Mouse (Mus musculus) limb, embryonic 12.5 days (tissue): ENCODE data around the gene Kcna7. TPM values are rescaled to one million over a fixed set of nuclear protein-coding genes. Genes with fewer than 3 reads are reported as not detected.
"Not testable (repeated sequence)": the region's sequence is repeated elsewhere in the genome, so short reads cannot be mapped to it uniquely, and the experiment has no call there.

Source experiments
- ATAC-seq: fragments of 200-750 bp; cut with Nextera tagmentation; 2 replicates; pipeline ENCODE4 v1.8.0; 2017; ENCODE audit warnings: low read depth, moderate TSS enrichment; ENCODE audit not compliant: insufficient number of reproducible peaks, insufficient read depth, low FRiP score, low TSS enrichment
- H3K27ac ChIP-seq: fragments of 300-500 bp; sonication (generic); 2 replicates; pipeline ENCODE4 v1.5.1; 2016; ENCODE audit warnings: mild to moderate bottlenecking, moderate library complexity
- H3K27me3 ChIP-seq: fragments of 300-500 bp; sonication (generic); 2 replicates; pipeline ENCODE4 v1.6.1; 2016; ENCODE audit warnings: mild to moderate bottlenecking, moderate library complexity
- H3K36me3 ChIP-seq: fragments of 300-500 bp; sonication (generic); 2 replicates; pipeline ENCODE4 v1.6.1; 2016; ENCODE audit warnings: mild to moderate bottlenecking, moderate library complexity
- H3K4me1 ChIP-seq: fragments of 300-500 bp; sonication (generic); replicated peaks from 2 replicates; pipeline ENCODE4 v1.6.1; 2016
- H3K4me2 ChIP-seq: fragments of 300-500 bp; sonication (generic); 2 replicates; pipeline ENCODE4 v1.6.1; 2016; ENCODE audit warnings: mild to moderate bottlenecking, moderate library complexity
- H3K4me3 ChIP-seq: fragments of 300-500 bp; sonication (generic); replicated peaks from 2 replicates; pipeline ENCODE4 v1.5.1; 2016; ENCODE audit warnings: mild to moderate bottlenecking
- H3K9ac ChIP-seq: fragments of 300-500 bp; sonication (generic); replicated peaks from 2 replicates; pipeline ENCODE4 v1.6.1; 2016; ENCODE audit warnings: mild to moderate bottlenecking, moderate library complexity
- H3K9me3 ChIP-seq: fragments of 300-500 bp; sonication (generic); 2 replicates; pipeline ENCODE4 v1.6.1; 2016; ENCODE audit warnings: mild to moderate bottlenecking, moderate library complexity
- WGBS: fragments of 180-500 bp; shearing (Covaris S2); methylation state at CpG from one replicate; pipeline ENCODE4 v1.1.7; 2016; 5-methylcytosine and 5-hydroxymethylcytosine counted together
- polyA plus RNA-seq: library from polyadenylated mRNA; unstranded; fragments of >200 nt; fragmentation: Nextera tagmentation; extraction: Ambion mirVana; gene quantifications from 2 replicates; pipeline ENCODE4 v1.2.1, GENCODE M21; 2016

Kcna7 gene
- 0.13 and 0.18 TPM in 2 replicates for polyA plus RNA-seq

- Histone ChIP-seq H3K27me3 (peaks cover 57% of the 10 kb centered on the region), H3K9ac (peak within 1 kb of the TSS; percentile 56), H3K4me1 (peaks cover 9% of the 10 kb centered on the region; the same call in 1 of the 2 replicates), H3K4me2 (peak within 1 kb of the TSS; percentile 63), H3K9me3 (0 out of 2 replicates have a peak, but pooled peaks cover 5% of the 10 kb centered on the region), H3K4me3 (peak within 1 kb of the TSS; percentile 44), H3K36me3 (no peaks in the 10 kb centered on the region), H3K27ac (no peak within 1 kb of the TSS)
- WGBS: 13% methylated on average over 28 of the region's 28 CpGs
- no peak for ATAC-seq
Measured at GRCm38 (mm10) chr7:45405091-45406075, at the start of gene Kcna7. Gene Kcna7, plus strand, starts transcription at chr7:45405653.

DNA sequence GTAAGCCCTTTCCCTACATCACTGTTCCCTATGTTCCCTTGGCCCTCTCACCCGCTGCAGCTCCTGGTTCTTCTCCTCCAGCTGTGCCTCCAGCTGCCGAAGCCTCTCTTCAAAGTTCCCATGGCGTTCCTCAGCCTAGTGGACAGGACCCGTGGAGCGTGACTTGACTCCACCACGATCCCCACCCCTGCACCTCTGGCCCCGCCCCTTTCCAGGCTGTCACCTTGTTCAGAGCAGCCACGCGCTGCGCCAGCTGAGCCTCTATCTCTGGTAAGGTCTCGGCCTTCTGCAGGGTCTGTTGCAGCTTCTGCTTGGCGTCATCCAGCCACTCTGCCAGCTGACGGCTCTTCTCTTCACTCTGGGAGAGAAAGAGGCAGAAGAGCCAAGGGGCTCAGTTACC lies 49.4 kb upstream of the Kcna7 start:
- Histone ChIP-seq H3K4me3 (no peak overlapping the region), H3K9ac (no peak overlapping the region), H3K36me3 (no peaks in the 10 kb centered on the region), H3K9me3 (no peaks in the 10 kb centered on the region), H3K27me3 (peaks cover 56% of the 10 kb centered on the region), H3K27ac (no peak overlapping the region), H3K4me2 (no peak overlapping the region), H3K4me1 (no peaks in the 10 kb centered on the region)
- 51% methylated on average over 13 of the region's 13 CpGs for WGBS
- no peak for ATAC-seq

- H3K9ac ChIP-seq, H3K9me3 ChIP-seq, ATAC-seq, H3K4me2 ChIP-seq, H3K36me3 ChIP-seq, H3K27ac ChIP-seq, H3K4me3 ChIP-seq: not testable (repeated sequence)
- WGBS: 58% methylated on average over 11 of the region's 11 CpGs
- peaks cover 14% of the 10 kb centered on the region; the same call in 1 of the 2 replicates for H3K4me1 ChIP-seq
- H3K27me3 ChIP-seq: peaks cover 74% of the 10 kb centered on the region
Measured at GRCm38 (mm10) chr7:45359081-45359480, 46.4 kb upstream of the Kcna7 start.

- Histone ChIP-seq H3K4me1 (peaks cover 14% of the 10 kb centered on the region), H3K9me3 (no peaks in the 10 kb centered on the region), H3K4me3 (peak overlapping the region; percentile 50), H3K27me3 (peaks cover 80% of the 10 kb centered on the region), H3K36me3 (no peaks in the 10 kb centered on the region), H3K27ac (no peak overlapping the region), H3K9ac (no peak overlapping the region), H3K4me2 (no peak overlapping the region)
- WGBS: 49% methylated on average over 18 of the region's 18 CpGs
- ATAC-seq: peak; percentile 7; the same call in 1 of the 2 replicates
Measured at GRCm38 (mm10) chr7:45360404-45361125, 44.9 kb upstream of the Kcna7 start.

- Histone ChIP-seq H3K9me3 (no peaks in the 10 kb centered on the region), H3K36me3 (no peaks in the 10 kb centered on the region), H3K27me3 (peaks cover 80% of the 10 kb centered on the region), H3K4me3 (peak overlapping the region; percentile 50), H3K4me1 (peaks cover 22% of the 10 kb centered on the region), H3K27ac (no peak overlapping the region), H3K9ac (peak overlapping the region; percentile 60), H3K4me2 (peak overlapping the region; percentile 88)
- ATAC-seq: peak; percentile 75
- under 1% methylated on average over 43 of the region's 43 CpGs for WGBS
Measured at GRCm38 (mm10) chr7:45361243-45361804, 44.1 kb upstream of the Kcna7 start.

GRCm38 (mm10) chr7:45362801-45363200 lies 42.7 kb upstream of the Kcna7 start:
- peaks cover 27% of the 10 kb centered on the region for H3K4me1 ChIP-seq
- no peak overlapping the region for H3K27ac ChIP-seq
- no peak overlapping the region for H3K9ac ChIP-seq
- H3K36me3 ChIP-seq: no peaks in the 10 kb centered on the region
- ATAC-seq: no peak
- no peak overlapping the region; the same call in 1 of the 2 replicates for H3K4me2 ChIP-seq
- peaks cover 79% of the 10 kb centered on the region for H3K27me3 ChIP-seq
- no peak overlapping the region for H3K4me3 ChIP-seq
- WGBS: 3% methylated on average over 13 of the region's 13 CpGs
- H3K9me3 ChIP-seq: no peaks in the 10 kb centered on the region

DNA sequence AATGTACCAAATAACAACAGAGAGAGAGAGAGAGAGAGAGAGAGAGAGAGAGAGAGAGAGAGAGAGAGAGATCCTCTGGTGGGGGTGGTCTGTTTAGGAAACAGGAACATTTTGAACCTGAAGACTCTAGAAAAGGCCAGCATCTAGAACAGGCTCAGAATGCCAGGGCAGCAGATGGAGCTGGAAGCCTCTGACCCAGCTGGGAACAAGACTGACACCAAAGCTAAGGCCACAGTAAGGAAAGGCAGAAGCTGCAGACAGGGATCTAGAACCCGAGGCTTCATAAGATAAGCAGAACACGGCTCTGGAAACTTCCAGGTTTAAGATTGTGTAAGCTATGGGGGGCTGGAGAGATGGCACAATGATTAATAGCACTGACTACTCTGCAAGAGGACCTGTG lies 41.5 kb upstream of the Kcna7 start:
- Histone ChIP-seq H3K36me3 (no peaks in the 10 kb centered on the region), H3K27ac (no peak overlapping the region), H3K4me3 (no peak overlapping the region), H3K9me3 (no peaks in the 10 kb centered on the region), H3K4me2 (no peak overlapping the region), H3K27me3 (peaks cover 87% of the 10 kb centered on the region), H3K9ac (no peak overlapping the region), H3K4me1 (peaks cover 29% of the 10 kb centered on the region)
- 72% methylated on average over 2 of the region's 2 CpGs for WGBS
- ATAC-seq: no peak

DNA sequence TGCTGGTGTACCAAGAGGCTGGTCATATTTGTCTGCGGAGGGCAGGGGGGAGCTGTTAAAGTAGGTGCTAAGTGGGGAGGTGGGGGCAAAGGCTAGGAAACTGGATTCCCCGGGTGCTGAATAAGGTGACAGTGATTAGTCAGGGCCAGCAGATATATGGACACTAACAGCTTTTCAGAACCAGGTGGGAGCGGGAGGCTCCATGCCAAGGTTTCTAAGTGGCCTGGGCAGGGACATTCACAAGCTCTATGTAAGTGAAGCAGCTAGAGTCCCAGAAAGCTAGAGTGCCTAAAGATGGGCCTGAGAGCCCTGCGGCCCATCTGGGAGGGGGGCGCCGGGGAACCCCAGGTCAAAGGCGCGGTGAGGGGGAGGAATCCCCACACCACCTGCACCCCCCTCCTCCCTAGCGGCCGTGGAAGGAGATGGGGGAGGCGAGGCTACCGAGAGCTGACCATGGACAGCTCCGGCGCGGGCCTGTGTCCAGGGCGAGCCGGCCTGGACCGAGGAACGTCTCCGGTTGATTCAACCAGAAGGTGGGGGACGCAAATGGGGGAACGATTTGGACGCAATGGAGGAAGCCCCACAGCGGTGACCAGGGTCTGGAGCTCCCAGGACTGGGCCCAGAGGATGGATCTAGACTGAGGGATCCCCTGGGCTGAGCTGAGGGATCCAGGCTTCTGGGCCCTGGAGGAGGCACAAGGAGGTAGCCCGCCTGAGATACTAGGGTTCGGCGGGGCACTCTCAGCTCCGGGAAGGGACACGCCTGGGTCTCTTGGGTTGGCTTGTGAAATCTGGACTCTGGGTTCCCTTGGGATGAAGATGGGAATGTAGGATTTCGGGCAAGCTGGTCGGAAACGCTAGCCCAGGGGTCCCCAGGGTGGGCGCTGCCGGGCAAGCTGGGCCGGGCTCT lies 39.5 kb upstream of the Kcna7 start:
- Histone ChIP-seq H3K9ac (peak overlapping the region; percentile 74), H3K27me3 (peaks cover 85% of the 10 kb centered on the region), H3K4me2 (peak overlapping the region; percentile 95), H3K36me3 (no peaks in the 10 kb centered on the region), H3K4me3 (peak overlapping the region; percentile 66), H3K9me3 (no peaks in the 10 kb centered on the region), H3K4me1 (peaks cover 39% of the 10 kb centered on the region), H3K27ac (no peak overlapping the region)
- WGBS: 3% methylated on average over 35 of the region's 35 CpGs
- ATAC-seq: 0 out of 2 replicates have a peak, but pooled peaks have one; percentile 5

GRCm38 (mm10) chr7:45366652-45367019 lies 38.8 kb upstream of the Kcna7 start, which contains the start of gene Ppfia3:
Gene Ppfia3, minus strand, starts transcription at chr7:45367019.
- Histone ChIP-seq H3K9ac (peak within 1 kb of the TSS; percentile 74), H3K9me3 (no peaks in the 10 kb centered on the region), H3K4me2 (peak within 1 kb of the TSS; percentile 95), H3K4me3 (peak within 1 kb of the TSS; percentile 66), H3K27ac (no peak within 1 kb of the TSS), H3K36me3 (no peaks in the 10 kb centered on the region), H3K4me1 (peaks cover 36% of the 10 kb centered on the region), H3K27me3 (peaks cover 79% of the 10 kb centered on the region)
- 0 out of 2 replicates have a peak, but pooled peaks have one; percentile 7 for ATAC-seq
- under 1% methylated on average over 26 of the region's 26 CpGs for WGBS
